Mouse (Mus musculus) neural tube, embryonic 13.5 days (tissue): Measurements from ENCODE around the gene Slc37a1. TPM values are rescaled to one million over a fixed set of nuclear protein-coding genes. Genes with fewer than 3 reads are reported as not detected.

Experiments
- ATAC-seq: fragments of 200-750 bp; cut with Nextera tagmentation; 2 replicates; pipeline ENCODE4 v1.8.0; 2017; ENCODE audit warnings: low read depth, mild to moderate bottlenecking, moderate TSS enrichment, moderate library complexity
- H3K27ac ChIP-seq: fragments of 300-500 bp; sonication (generic); replicated peaks from 2 replicates; pipeline ENCODE4 v1.5.1; 2015; ENCODE audit warnings: moderate library complexity, mild to moderate bottlenecking, inconsistent platforms
- H3K27me3 ChIP-seq: fragments of 300-500 bp; sonication (generic); 2 replicates; pipeline ENCODE4 v1.6.1; 2015; ENCODE audit warnings: mild to moderate bottlenecking, inconsistent platforms
- H3K36me3 ChIP-seq: fragments of 300-500 bp; sonication (generic); 2 replicates; pipeline ENCODE4 v1.6.1; 2015; ENCODE audit warnings: mild to moderate bottlenecking, inconsistent platforms
- H3K4me1 ChIP-seq: fragments of 300-500 bp; sonication (generic); replicated peaks from 2 replicates; pipeline ENCODE4 v1.6.1; 2015; ENCODE audit warnings: inconsistent platforms
- H3K4me2 ChIP-seq: fragments of 300-500 bp; sonication (generic); 2 replicates; pipeline ENCODE4 v1.6.1; 2015; ENCODE audit warnings: inconsistent platforms, mild to moderate bottlenecking, moderate library complexity
- H3K4me3 ChIP-seq: fragments of 300-500 bp; sonication (generic); 2 replicates; pipeline ENCODE4 v1.5.1; 2015; ENCODE audit warnings: mild to moderate bottlenecking, inconsistent platforms
- H3K9ac ChIP-seq: fragments of 300-500 bp; sonication (generic); 2 replicates; pipeline ENCODE4 v1.6.1; 2015; ENCODE audit warnings: moderate library complexity, mild to moderate bottlenecking, inconsistent platforms
- H3K9me3 ChIP-seq: fragments of 300-500 bp; sonication (generic); 2 replicates; pipeline ENCODE4 v1.6.1; 2016; ENCODE audit warnings: inconsistent platforms
- WGBS: fragments of 180-500 bp; shearing (Covaris S2); methylation state at CpG from one replicate; pipeline ENCODE4 v1.1.7; 2015; 5-methylcytosine and 5-hydroxymethylcytosine counted together
- polyA plus RNA-seq: library from polyadenylated mRNA; unstranded; fragments of >200 nt; fragmentation: Nextera tagmentation; extraction: Ambion mirVana; gene quantifications from 2 replicates; pipeline ENCODE4 v1.2.1, GENCODE M21; 2015

The Slc37a1 gene
- polyA plus RNA-seq, 1 experiment from 2014 or later, result 13.3 TPM

- Histone ChIP-seq H3K4me1 (peaks cover 19% of the 10 kb centered on the region), H3K9ac (no peak overlapping the region), H3K27ac (no peak overlapping the region), H3K27me3 (no peaks in the 10 kb centered on the region), H3K9me3 (no peaks in the 10 kb centered on the region), H3K4me2 (no peak overlapping the region), H3K36me3 (no peaks in the 10 kb centered on the region), H3K4me3 (no peak overlapping the region)
- no peak for ATAC-seq
- WGBS, result 44% methylated on average over 19 of the region's 19 CpGs
Measured at GRCm38 (mm10) chr17:31281830-31282686, 4.5 kb upstream of the Slc37a1 start.

- WGBS, result 19% methylated on average over 7 of the region's 7 CpGs
- no peak for ATAC-seq
- Histone ChIP-seq H3K4me1 (peaks cover 13% of the 10 kb centered on the region), H3K9me3 (no peaks in the 10 kb centered on the region), H3K27me3 (no peaks in the 10 kb centered on the region), H3K9ac (no peak overlapping the region), H3K4me3 (no peak overlapping the region), H3K4me2 (no peak overlapping the region), H3K27ac (no peak overlapping the region), H3K36me3 (no peaks in the 10 kb centered on the region)
Measured at GRCm38 (mm10) chr17:31282687-31283053, 3.9 kb upstream of the Slc37a1 start.

GRCm38 (mm10) chr17:31285867-31286266 lies 725 bp upstream of the Slc37a1 start:
- H3K4me3 ChIP-seq, result no peak overlapping the region
- no peak overlapping the region for H3K4me2 ChIP-seq
- WGBS, result 70% methylated on average over 2 of the region's 2 CpGs
- no peak overlapping the region for H3K9ac ChIP-seq
- H3K36me3 ChIP-seq, result no peaks in the 10 kb centered on the region
- no peak for ATAC-seq
- no peaks in the 10 kb centered on the region for H3K27me3 ChIP-seq
- H3K27ac ChIP-seq, result no peak overlapping the region
- H3K9me3 ChIP-seq, result no peaks in the 10 kb centered on the region
- peaks cover 18% of the 10 kb centered on the region for H3K4me1 ChIP-seq

- H3K4me3 ChIP-seq, result no peak overlapping the region
- H3K9ac ChIP-seq, result no peak overlapping the region
- 88% methylated on average over 3 of the region's 3 CpGs for WGBS
- no peaks in the 10 kb centered on the region for H3K27me3 ChIP-seq
- no peak for ATAC-seq
- no peaks in the 10 kb centered on the region for H3K36me3 ChIP-seq
- H3K27ac ChIP-seq, result no peak overlapping the region
- peaks cover 17% of the 10 kb centered on the region for H3K4me1 ChIP-seq
- no peaks in the 10 kb centered on the region for H3K9me3 ChIP-seq
- no peak overlapping the region for H3K4me2 ChIP-seq
Measured at GRCm38 (mm10) chr17:31287216-31287615, 624 bp downstream of the Slc37a1 start.

- Histone ChIP-seq H3K36me3 (no peaks in the 10 kb centered on the region), H3K27ac (no peak overlapping the region), H3K4me3 (no peak overlapping the region), H3K9me3 (no peaks in the 10 kb centered on the region), H3K27me3 (no peaks in the 10 kb centered on the region), H3K9ac (no peak overlapping the region), H3K4me1 (peaks cover 11% of the 10 kb centered on the region; the same call in 1 of the 2 replicates), H3K4me2 (no peak overlapping the region)
- no peak for ATAC-seq
- 63% methylated on average over 7 of the region's 7 CpGs for WGBS
Measured at GRCm38 (mm10) chr17:31288999-31289726, 2.6 kb downstream of the Slc37a1 start.

- ATAC-seq, result no peak
- no peak overlapping the region for H3K4me2 ChIP-seq
- no peak overlapping the region for H3K27ac ChIP-seq
- no peak overlapping the region for H3K9ac ChIP-seq
- H3K9me3 ChIP-seq, result no peaks in the 10 kb centered on the region
- H3K27me3 ChIP-seq, result no peaks in the 10 kb centered on the region
- H3K4me1 ChIP-seq, result peaks cover 14% of the 10 kb centered on the region
- no peak overlapping the region for H3K4me3 ChIP-seq
- H3K36me3 ChIP-seq, result no peaks in the 10 kb centered on the region
Measured at GRCm38 (mm10) chr17:31290311-31290710, 3.7 kb downstream of the Slc37a1 start.

GRCm38 (mm10) chr17:31290859-31291258 lies 4.3 kb downstream of the Slc37a1 start:
- Histone ChIP-seq H3K27me3 (no peaks in the 10 kb centered on the region), H3K27ac (0 out of 2 replicates have a peak overlapping the region, but pooled peaks have one; percentile 7), H3K4me2 (no peak overlapping the region), H3K9ac (no peak overlapping the region), H3K4me1 (peaks cover 20% of the 10 kb centered on the region), H3K9me3 (no peaks in the 10 kb centered on the region), H3K36me3 (no peaks in the 10 kb centered on the region), H3K4me3 (no peak overlapping the region)
- ATAC-seq, result no peak
- WGBS, result 62% methylated on average over 6 of the region's 6 CpGs

GRCm38 (mm10) chr17:31294363-31295214 lies 8.0 kb downstream of the Slc37a1 start:
- no peak for ATAC-seq
- no peak overlapping the region for H3K9ac ChIP-seq
- H3K4me3 ChIP-seq, result 0 out of 2 replicates have a peak overlapping the region, but pooled peaks have one; percentile 52
- peak overlapping the region; percentile 84; the same call in 1 of the 2 replicates for H3K27ac ChIP-seq
- 0 out of 2 replicates have a peak overlapping the region, but pooled peaks have one; percentile 82 for H3K4me2 ChIP-seq
- H3K4me1 ChIP-seq, result peaks cover 49% of the 10 kb centered on the region
- H3K27me3 ChIP-seq, result no peaks in the 10 kb centered on the region
- 88% methylated on average over 15 of the region's 15 CpGs for WGBS
- H3K36me3 ChIP-seq, result no peaks in the 10 kb centered on the region
- no peaks in the 10 kb centered on the region for H3K9me3 ChIP-seq

- peaks cover 50% of the 10 kb centered on the region for H3K4me1 ChIP-seq
- peak overlapping the region; percentile 82 for H3K4me2 ChIP-seq
- peak overlapping the region; percentile 52 for H3K4me3 ChIP-seq
- peak; percentile 51; the same call in 1 of the 2 replicates for ATAC-seq
- no peaks in the 10 kb centered on the region for H3K9me3 ChIP-seq
- H3K27me3 ChIP-seq, result no peaks in the 10 kb centered on the region
- WGBS, result 21% methylated on average over 25 of the region's 25 CpGs
- no peaks in the 10 kb centered on the region for H3K36me3 ChIP-seq
- H3K27ac ChIP-seq, result peak overlapping the region; percentile 84
- H3K9ac ChIP-seq, result peak overlapping the region; percentile 82
Measured at GRCm38 (mm10) chr17:31295215-31295891, 8.8 kb downstream of the Slc37a1 start.

GRCm38 (mm10) chr17:31295892-31296781 lies 9.5 kb downstream of the Slc37a1 start:
- H3K4me1 ChIP-seq, result peaks cover 45% of the 10 kb centered on the region
- WGBS, result under 1% methylated on average over 65 of the region's 68 CpGs
- H3K9me3 ChIP-seq, result no peaks in the 10 kb centered on the region
- peak; percentile 85 for ATAC-seq
- peak overlapping the region; percentile 82 for H3K9ac ChIP-seq
- H3K27me3 ChIP-seq, result no peaks in the 10 kb centered on the region
- peak overlapping the region; percentile 84 for H3K27ac ChIP-seq
- peak overlapping the region; percentile 82 for H3K4me2 ChIP-seq
- H3K36me3 ChIP-seq, result no peaks in the 10 kb centered on the region
- peak overlapping the region; percentile 52 for H3K4me3 ChIP-seq
